Comparison of ENCODE assay signal across 7 mouse cellular contexts in genomic region chr16:23269056-23269983, GRCm38 (mm10). TPM values are rescaled to one million over a fixed set of nuclear protein-coding genes. Genes with fewer than 3 reads are reported as not detected.
A peak's percentile ranks its signal among the peaks of the same experiment; 100 is the strongest.
DNase-seq lines count a peak whose midpoint lies in the region; ATAC-seq and TF ChIP-seq lines count a peak whose summit lies in the region.

No protein-coding gene starts in this region.

- H3K4me1 ChIP-seq in lung, embryonic 14.5 days (ENCODE audit: insufficient read depth): peaks cover 26% of the 10 kb centered on the region
- peaks cover 3% of the 10 kb centered on the region; the same call in 1 of the 2 replicates for H3K4me1 ChIP-seq in midbrain, postnatal 0 days (ENCODE audit: insufficient read depth, low read length)

- H3K9ac ChIP-seq in lung, embryonic 14.5 days: no peak overlapping the region
- no peak overlapping the region for H3K9ac ChIP-seq in midbrain, postnatal 0 days (replicated peaks; ENCODE audit: low read length, poor library complexity, severe bottlenecking)

- no peaks in the 10 kb centered on the region for H3K27me3 ChIP-seq in lung, embryonic 14.5 days (ENCODE audit: insufficient read depth, low read length)
- H3K27me3 ChIP-seq in midbrain, postnatal 0 days (ENCODE audit: insufficient read depth, low read length): no peaks in the 10 kb centered on the region

- H3K4me2 ChIP-seq in lung, embryonic 14.5 days: no peak overlapping the region
- no peak overlapping the region for H3K4me2 ChIP-seq in midbrain, postnatal 0 days (ENCODE audit: low read depth, low read length, poor library complexity, severe bottlenecking)

- peak overlapping the region; percentile 33 for H3K27ac ChIP-seq in lung, embryonic 14.5 days (ENCODE audit: low read depth)
- 0 out of 2 replicates have a peak overlapping the region, but pooled peaks have one; percentile 21 for H3K27ac ChIP-seq in midbrain, postnatal 0 days (ENCODE audit: low read depth, low read length)

- no peak for TF ChIP-seq CTCF in lung, embryonic 14.5 days (IDR thresholded peaks at IDR 0.05; ENCODE audit: low read depth)
- no peak for TF ChIP-seq CTCF in midbrain, postnatal 0 days (IDR thresholded peaks at IDR 0.05)

- WGBS in lung, embryonic 14.5 days: 65% methylated on average over 17 of the region's 17 CpGs
- 78% methylated on average over 17 of the region's 17 CpGs for WGBS in midbrain, postnatal 0 days

- ATAC-seq in lung, embryonic 14.5 days (ENCODE audit: insufficient read depth): no peak
- ATAC-seq in activated CD4-positive, CD25-positive, alpha-beta regulatory T cell, adult 4 months: peak; percentile 25
- ATAC-seq in midbrain, postnatal 0 days (ENCODE audit: low FRiP score): no peak
- ATAC-seq in erythroblast, adult 5-6 weeks (replicated peaks; ENCODE audit: low FRiP score, poor library complexity, severe bottlenecking): no peak

- no peak overlapping the region for H3K4me3 ChIP-seq in lung, embryonic 14.5 days (ENCODE audit: low read depth, low read length)
- H3K4me3 ChIP-seq in midbrain, postnatal 0 days (ENCODE audit: low read depth, low read length): no peak overlapping the region

- peaks cover 13% of the 10 kb centered on the region for H3K36me3 ChIP-seq in lung, embryonic 14.5 days (ENCODE audit: insufficient read depth)
- no peaks in the 10 kb centered on the region for H3K36me3 ChIP-seq in midbrain, postnatal 0 days (ENCODE audit: insufficient read depth, low read length)

- H3K9me3 ChIP-seq in lung, embryonic 14.5 days (ENCODE audit: low read depth, low read length): no peaks in the 10 kb centered on the region
- H3K9me3 ChIP-seq in midbrain, postnatal 0 days (ENCODE audit: low read length): no peaks in the 10 kb centered on the region

- DNase-seq in lung, embryonic 14.5 days: no peak
- DNase-seq in lung, adult 18-20 months: no peak
- peak; percentile 70 for DNase-seq in induced T-regulatory cell, adult 2 months (ENCODE audit: low read depth)
- DNase-seq in midbrain, postnatal 0 days (ENCODE audit: low spot score): no peak
- no peak for DNase-seq in adipocyte (ENCODE audit: low spot score)

RNA-seq across cellular contexts. Expression of gene St6gal1, which starts 44.8 kb away (rescaled TPM):
- 58.8 and 60.3 TPM in 2 replicates for polyA plus RNA-seq in lung, embryonic 14.5 days (2014; fragmentation: Nextera tagmentation; extraction: Ambion mirVana)
- polyA plus RNA-seq in activated CD4-positive, CD25-positive, alpha-beta regulatory T cell, adult 4 months (2017; shearing (Covaris generic)): 10 to 100 TPM; 68.6 to 88.1 TPM
- 17.7 and 20.6 TPM in 2 replicates for total RNA-seq in midbrain, postnatal 0 days (2014; rRNA removed)
- 8.5 and 12.0 TPM in 2 replicates for polyA plus RNA-seq in midbrain, postnatal 0 days (2015; fragmentation: Nextera tagmentation; extraction: Ambion mirVana)
- total RNA-seq in erythroblast, adult 5-6 weeks (2015; ENCODE audit: low replicate concordance): 0.77 and 0.84 TPM in 2 replicates
- total RNA-seq in erythroblast, adult 5-6 weeks (2017; ENCODE audit: low replicate concordance): 1.1 and 1.4 TPM in 2 replicates
